Mouse (Mus musculus) forebrain, embryonic 14.5 days (tissue): ENCODE results near the gene Kifc1. TPM values are rescaled to one million over a fixed set of nuclear protein-coding genes. Genes with fewer than 3 reads are reported as not detected.

Experiments used
- ATAC-seq: fragments of 200-750 bp; cut with Nextera tagmentation; 2 replicates; pipeline ENCODE4 v1.8.0; 2017; ENCODE audit warnings: mild to moderate bottlenecking, moderate library complexity
- DNase-seq: peaks from one replicate; pipeline ENCODE4 v3.0.0-alpha.2; 2015; ENCODE audit warnings: low spot score
- H3K27ac ChIP-seq: fragments of 300-500 bp; sonication (generic); 2 replicates; pipeline ENCODE4 v1.5.1; 2014; ENCODE audit warnings: low read depth, mild to moderate bottlenecking, control low read depth, low read length, moderate library complexity
- H3K27me3 ChIP-seq: fragments of 300-500 bp; sonication (generic); replicated peaks from 2 replicates; pipeline ENCODE4 v1.6.1; 2014; ENCODE audit warnings: low read length, control low read depth, mixed read lengths; ENCODE audit not compliant: control insufficient read depth, insufficient read depth
- H3K36me3 ChIP-seq: fragments of 300-500 bp; sonication (generic); 2 replicates; pipeline ENCODE4 v1.6.1; 2014; ENCODE audit warnings: low read length, control low read depth; ENCODE audit not compliant: control insufficient read depth, insufficient read depth
- H3K4me1 ChIP-seq: fragments of 300-500 bp; sonication (generic); 2 replicates; pipeline ENCODE4 v1.6.1; 2014; ENCODE audit warnings: antibody characterized with exemption, low read length, control low read depth; ENCODE audit not compliant: control insufficient read depth, insufficient read depth
- H3K4me2 ChIP-seq: fragments of 300-500 bp; sonication (generic); 2 replicates; pipeline ENCODE4 v1.6.1; 2014; ENCODE audit warnings: mild to moderate bottlenecking, control low read depth, low read length
- H3K4me3 ChIP-seq: fragments of 300-500 bp; sonication (generic); 2 replicates; pipeline ENCODE4 v1.5.1; 2014; ENCODE audit warnings: low read depth, low read length, control low read depth
- H3K9ac ChIP-seq: fragments of 300-500 bp; sonication (generic); 2 replicates; pipeline ENCODE4 v1.6.1; 2014; ENCODE audit warnings: mild to moderate bottlenecking, low read length, control low read depth, moderate library complexity
- H3K9me3 ChIP-seq: fragments of 300-500 bp; sonication (generic); replicated peaks from 2 replicates; pipeline ENCODE4 v1.6.1; 2016; ENCODE audit warnings: low read length, control low read depth, mixed read lengths; ENCODE audit not compliant: control insufficient read depth
- WGBS: fragments of 180-500 bp; shearing (Covaris S2); extraction: QIAGEN DNeasy Blood & Tissue Kit; methylation state at CpG from one replicate; pipeline ENCODE4 v1.1.7; 2014; 5-methylcytosine and 5-hydroxymethylcytosine counted together
- polyA plus RNA-seq: library from polyadenylated mRNA; unstranded; fragments of >200 nt; fragmentation: Nextera tagmentation; extraction: Ambion mirVana; gene quantifications from 2 replicates; pipeline ENCODE4 v1.2.1, GENCODE M21; 2014

Kifc1 gene
- 3.8 and 4.6 TPM in 2 replicates for polyA plus RNA-seq

DNA sequence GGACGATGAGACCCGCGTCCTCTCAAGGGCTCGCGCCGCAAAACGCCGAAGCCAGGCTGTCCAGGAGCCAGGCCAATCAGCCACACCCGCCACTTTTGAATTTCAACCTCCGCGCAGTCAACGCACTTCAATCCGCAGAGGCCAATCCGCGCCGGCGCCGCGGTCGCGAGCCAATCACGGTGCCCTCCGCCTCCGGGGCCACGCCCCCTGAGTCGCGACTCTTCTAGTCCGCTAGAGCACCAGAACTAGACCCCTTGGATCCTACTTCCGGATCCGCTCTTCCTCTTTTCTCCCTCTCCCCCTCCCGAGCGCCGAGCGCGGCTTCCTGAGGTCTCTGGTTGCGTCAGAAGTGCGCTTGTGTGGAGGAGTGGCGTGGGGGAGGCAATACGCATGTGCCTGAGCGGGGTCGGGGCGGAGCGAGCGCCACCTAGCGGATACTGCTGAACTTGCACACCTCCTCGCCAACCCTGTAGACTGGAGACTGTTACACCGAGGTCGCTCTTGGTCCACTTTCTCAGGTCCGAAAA is at the start of gene Kifc1:
Gene Kifc1, minus strand, starts transcription at position 129 of the 527 bp plus-strand sequence.
- no peaks in the 10 kb centered on the region for H3K9me3 ChIP-seq
- H3K27me3 ChIP-seq: no peaks in the 10 kb centered on the region
- peak within 1 kb of the TSS; percentile 65 for H3K9ac ChIP-seq
- H3K4me2 ChIP-seq: peak within 1 kb of the TSS; percentile 60
- H3K4me3 ChIP-seq: peak within 1 kb of the TSS; percentile 54
- WGBS: 0% methylated on average over 49 of the region's 49 CpGs
- no peak within 1 kb of the TSS for H3K27ac ChIP-seq
- H3K4me1 ChIP-seq: peaks cover 4% of the 10 kb centered on the region; the same call in 1 of the 2 replicates
- H3K36me3 ChIP-seq: peaks cover 8% of the 10 kb centered on the region
- peak; percentile 100 for DNase-seq
- peak; percentile 100 for ATAC-seq

DNA sequence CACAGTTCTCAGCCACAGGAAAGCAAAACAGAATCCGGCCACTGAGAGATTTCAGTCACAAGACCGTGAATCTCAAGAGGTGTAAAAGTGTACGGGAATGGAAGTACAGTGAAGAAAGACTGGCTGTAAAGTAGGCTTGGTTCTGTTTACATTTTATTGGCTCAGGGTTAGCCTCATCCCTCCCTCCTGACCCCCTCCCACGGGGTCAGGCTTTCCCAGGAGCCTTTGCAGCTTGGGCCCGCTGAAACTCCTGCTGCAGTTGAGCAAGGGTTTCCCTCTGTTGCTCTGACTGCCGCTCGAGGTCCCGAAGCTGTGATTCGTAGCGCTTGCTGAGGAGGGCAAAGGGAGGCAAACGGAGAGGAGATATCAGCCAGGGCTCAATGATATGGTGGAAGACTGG is 48.3 kb upstream of the Kifc1 start:
- DNase-seq (no peak), ATAC-seq (no peak)
- Histone ChIP-seq H3K4me3 (0 out of 2 replicates have a peak overlapping the region, but pooled peaks have one; percentile 62), H3K36me3 (peaks cover 53% of the 10 kb centered on the region), H3K27me3 (no peaks in the 10 kb centered on the region), H3K9ac (no peak overlapping the region; the same call in 1 of the 2 replicates), H3K4me2 (no peak overlapping the region; the same call in 1 of the 2 replicates), H3K9me3 (no peaks in the 10 kb centered on the region), H3K4me1 (peaks cover 10% of the 10 kb centered on the region), H3K27ac (no peak overlapping the region)
- 90% methylated on average over 11 of the region's 11 CpGs for WGBS

DNA sequence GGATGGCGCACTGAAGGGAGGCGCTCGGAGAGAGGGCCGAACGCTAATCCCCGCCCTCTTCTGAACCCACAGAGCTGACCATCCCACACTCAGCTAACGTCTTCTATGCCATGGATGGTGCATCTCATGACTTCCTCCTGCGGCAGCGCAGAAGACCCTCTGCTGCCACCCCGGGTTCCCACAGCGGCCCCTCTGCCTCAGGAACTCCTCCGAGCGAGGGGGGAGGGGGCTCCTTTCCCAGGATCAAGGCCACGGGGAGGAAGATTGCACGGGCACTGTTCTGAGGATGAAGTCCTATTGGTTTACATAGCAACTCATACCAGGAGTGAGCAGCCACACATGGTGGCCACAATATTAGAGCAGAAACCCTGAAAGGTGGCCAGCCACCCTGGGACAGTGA is 46.5 kb upstream of the Kifc1 start:
- WGBS: 90% methylated on average over 15 of the region's 15 CpGs
- no peak for ATAC-seq
- no peak overlapping the region for H3K27ac ChIP-seq
- H3K4me2 ChIP-seq: no peak overlapping the region
- H3K27me3 ChIP-seq: no peaks in the 10 kb centered on the region
- peaks cover 10% of the 10 kb centered on the region for H3K4me1 ChIP-seq
- peaks cover 58% of the 10 kb centered on the region for H3K36me3 ChIP-seq
- no peak overlapping the region for H3K9ac ChIP-seq
- no peak for DNase-seq
- H3K9me3 ChIP-seq: no peaks in the 10 kb centered on the region
- H3K4me3 ChIP-seq: no peak overlapping the region

DNA sequence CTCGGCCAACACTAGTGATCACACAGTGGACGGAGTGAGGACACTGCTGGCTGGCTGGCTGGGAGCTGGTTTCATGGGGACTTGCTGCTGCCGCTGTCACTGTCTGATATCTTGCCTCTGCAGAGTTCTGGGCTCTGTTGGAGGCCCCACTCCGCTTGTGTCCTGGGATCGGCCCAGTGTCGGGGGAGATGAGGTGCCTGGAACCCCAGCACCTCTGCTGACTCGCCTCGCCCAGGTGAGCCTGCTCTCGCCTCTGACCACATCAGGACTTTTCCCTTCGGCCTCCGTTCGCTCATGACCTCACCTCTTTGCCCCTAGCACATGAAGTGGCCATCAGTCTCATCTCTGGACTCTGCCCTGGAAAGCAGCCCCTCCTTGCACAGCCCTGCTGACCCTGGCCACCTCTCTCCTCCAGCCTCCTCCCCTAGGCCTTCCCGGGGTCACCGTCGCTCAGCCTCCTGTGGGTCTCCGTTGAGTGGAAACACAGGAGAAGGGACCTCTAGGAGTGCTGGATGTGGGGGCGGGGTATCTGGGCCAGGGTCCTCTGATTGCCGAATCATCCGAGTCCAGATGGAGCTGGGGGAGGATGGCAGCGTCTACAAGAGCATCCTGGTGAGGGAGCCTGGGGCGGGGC is 45.1 kb upstream of the Kifc1 start:
- WGBS: 86% methylated on average over 21 of the region's 21 CpGs
- no peak for DNase-seq
- H3K36me3 ChIP-seq: peaks cover 56% of the 10 kb centered on the region

DNA sequence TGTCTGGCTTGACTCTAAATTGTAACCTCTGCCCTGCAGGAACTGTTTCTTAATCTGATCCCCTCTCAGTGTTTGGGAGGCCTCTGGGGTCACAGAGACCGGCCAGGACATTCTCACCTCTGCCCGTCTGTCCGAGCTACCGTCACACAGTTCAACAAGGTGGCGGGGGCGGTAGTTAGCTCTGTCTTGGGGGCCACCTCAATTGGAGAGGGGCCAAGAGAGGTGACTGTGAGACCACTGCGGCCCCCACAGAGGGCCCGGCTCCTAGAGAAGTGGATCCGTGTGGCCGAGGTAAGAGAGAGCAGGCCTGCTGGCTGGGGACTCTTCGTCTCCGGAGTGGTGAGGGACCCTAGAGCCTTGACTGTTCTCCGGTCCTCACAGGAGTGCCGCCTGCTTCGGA is 42.5 kb upstream of the Kifc1 start:
- Histone ChIP-seq H3K9me3 (no peaks in the 10 kb centered on the region), H3K27me3 (no peaks in the 10 kb centered on the region), H3K36me3 (peaks cover 47% of the 10 kb centered on the region), H3K4me2 (no peak overlapping the region), H3K4me3 (no peak overlapping the region), H3K27ac (no peak overlapping the region), H3K9ac (no peak overlapping the region), H3K4me1 (peaks cover 13% of the 10 kb centered on the region)
- ATAC-seq (no peak), DNase-seq (no peak)
- 90% methylated on average over 15 of the region's 15 CpGs for WGBS

More for the DNA sequence above, 45.1 kb upstream of the Kifc1 start:
- no peak overlapping the region for H3K9ac ChIP-seq
- H3K9me3 ChIP-seq: no peaks in the 10 kb centered on the region
- no peak for ATAC-seq
- H3K4me3 ChIP-seq: no peak overlapping the region
- H3K4me2 ChIP-seq: no peak overlapping the region
- peaks cover 12% of the 10 kb centered on the region for H3K4me1 ChIP-seq
- no peaks in the 10 kb centered on the region for H3K27me3 ChIP-seq
- no peak overlapping the region for H3K27ac ChIP-seq

DNA sequence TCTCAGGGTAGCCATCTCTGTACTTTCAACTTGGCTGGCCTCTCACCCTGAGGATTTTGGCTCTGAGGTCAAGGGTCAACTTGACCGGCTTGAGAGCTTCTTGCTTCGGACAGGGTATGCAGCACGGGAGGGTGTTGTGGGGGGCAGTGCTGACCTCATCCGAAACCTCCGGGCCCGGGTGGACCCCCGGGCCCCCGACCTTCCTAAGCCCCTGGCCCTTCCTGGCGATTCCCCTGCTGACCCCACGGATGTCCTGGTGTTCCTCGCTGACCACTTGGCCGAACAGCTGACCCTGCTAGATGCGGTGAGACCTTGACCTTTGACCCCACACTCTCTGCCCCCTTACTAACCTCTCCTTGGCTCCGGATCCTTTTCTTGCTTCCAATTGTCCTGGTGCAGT is 42.0 kb upstream of the Kifc1 start:
- DNase-seq: no peak
- Histone ChIP-seq H3K4me3 (no peak overlapping the region), H3K4me1 (peaks cover 13% of the 10 kb centered on the region), H3K4me2 (no peak overlapping the region), H3K27me3 (no peaks in the 10 kb centered on the region), H3K27ac (no peak overlapping the region), H3K9me3 (no peaks in the 10 kb centered on the region), H3K9ac (no peak overlapping the region), H3K36me3 (peaks cover 44% of the 10 kb centered on the region)
- no peak for ATAC-seq
- WGBS: 89% methylated on average over 14 of the region's 14 CpGs

DNA sequence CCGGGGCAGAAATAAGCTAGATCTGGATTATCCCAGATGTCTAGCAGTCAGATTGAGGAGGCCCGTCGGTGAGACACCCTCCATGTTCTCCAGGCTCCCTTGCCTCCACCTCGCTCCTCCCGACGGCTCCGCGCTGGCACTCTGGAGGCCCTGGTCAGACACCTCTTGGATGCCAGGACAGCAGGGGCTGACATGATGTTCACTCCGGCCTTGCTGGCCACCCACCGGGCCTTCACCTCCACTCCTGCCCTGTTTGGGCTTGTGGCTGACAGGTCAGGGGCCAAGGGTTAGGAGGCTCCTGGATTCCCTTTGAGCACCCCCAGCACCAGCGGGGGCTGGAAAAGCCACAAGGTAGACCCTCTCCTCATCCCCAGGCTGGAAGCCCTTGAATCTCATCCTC is 41.5 kb upstream of the Kifc1 start:
- H3K36me3 ChIP-seq: peaks cover 39% of the 10 kb centered on the region
- no peak overlapping the region; the same call in 1 of the 2 replicates for H3K4me3 ChIP-seq
- H3K9me3 ChIP-seq: no peaks in the 10 kb centered on the region

DNA sequence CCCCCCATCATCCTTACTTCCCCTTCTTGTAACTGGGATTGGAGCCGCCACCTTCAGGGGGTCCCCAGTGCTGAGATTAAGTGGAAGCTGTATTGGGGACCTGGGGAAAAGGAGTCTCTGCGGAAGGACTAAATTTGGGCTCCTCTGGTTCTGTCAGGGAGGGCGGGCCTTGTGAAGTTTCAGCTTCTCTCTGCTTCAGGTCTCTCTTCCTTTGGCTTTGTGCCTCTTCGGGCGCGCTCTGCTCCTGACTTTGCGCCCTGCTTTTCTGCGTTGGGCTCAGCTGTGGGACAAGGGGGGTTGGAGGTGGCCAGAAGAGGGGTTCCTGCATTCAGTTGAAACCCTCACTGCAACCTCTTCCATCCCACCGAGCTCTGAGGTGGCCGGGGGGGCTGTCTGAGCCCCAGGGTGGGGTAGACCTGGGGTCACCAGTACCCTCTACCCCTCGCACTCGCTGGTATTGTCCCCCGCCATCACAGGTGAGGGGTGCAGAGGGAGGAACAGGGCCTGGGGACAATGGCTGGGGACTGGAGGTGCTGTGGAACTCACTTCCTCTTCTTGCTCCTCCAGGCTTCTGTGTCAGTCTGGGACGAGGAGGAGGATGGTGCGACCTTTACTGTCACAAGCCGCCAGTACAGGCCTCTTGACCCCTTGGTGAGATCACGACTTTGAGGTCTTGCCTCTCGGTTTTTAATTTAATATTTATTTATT is 40.9 kb upstream of the Kifc1 start:
- H3K9ac ChIP-seq: peak overlapping the region; percentile 93
- no peaks in the 10 kb centered on the region for H3K9me3 ChIP-seq
- no peaks in the 10 kb centered on the region for H3K27me3 ChIP-seq
- H3K36me3 ChIP-seq: peaks cover 35% of the 10 kb centered on the region
- H3K4me2 ChIP-seq: peak overlapping the region; percentile 99
- H3K27ac ChIP-seq: no peak overlapping the region
- DNase-seq (no peak), ATAC-seq (no peak)
- 42% methylated on average over 18 of the region's 18 CpGs for WGBS
- peaks cover 13% of the 10 kb centered on the region for H3K4me1 ChIP-seq
- peak overlapping the region; percentile 82 for H3K4me3 ChIP-seq

More for the DNA sequence above, 41.5 kb upstream of the Kifc1 start:
- H3K27ac ChIP-seq: no peak overlapping the region
- WGBS: 90% methylated on average over 11 of the region's 11 CpGs
- no peak overlapping the region for H3K4me2 ChIP-seq
- peaks cover 13% of the 10 kb centered on the region for H3K4me1 ChIP-seq
- ATAC-seq (no peak), DNase-seq (no peak)
- H3K9ac ChIP-seq: no peak overlapping the region; the same call in 1 of the 2 replicates
- no peaks in the 10 kb centered on the region for H3K27me3 ChIP-seq
